Mouse (Mus musculus) megakaryocyte, embryonic 14.5 days (primary cell): ENCODE results near the gene Pde1c.

Experiments
- FLI1 ChIP-seq: IDR thresholded peaks from 2 replicates; pipeline ENCODE4 v1.6.1; 2012; ENCODE audit warnings: low read length, inconsistent platforms, mixed read lengths
- GATA1 ChIP-seq: IDR thresholded peaks from 3 replicates; pipeline ENCODE4 v1.6.1; 2012; ENCODE audit warnings: mixed read lengths, low read length, inconsistent platforms, borderline replicate concordance

GRCm38 (mm10) chr6:56250091-56250490, 318.8 kb downstream of the Pde1c start:
- TF ChIP-seq GATA1: no peak
- no peak for TF ChIP-seq FLI1
